Comparison of ENCODE assay signal across 13 mouse cellular contexts in genomic region chr1:73931851-73932250, GRCm38 (mm10).
DNase-seq lines count a peak whose midpoint lies in the region; ATAC-seq and TF ChIP-seq lines count a peak whose summit lies in the region.
"Had no signal": no experiment of that assay in that cellular context is flagged by ENCODE, and none has a peak within 500 bp of the region (broad histone marks: within the 10 kb centered on the region; RNA-seq: fewer than 3 reads in every experiment).

No protein-coding gene starts in this region.

- no peak overlapping the region for H3K9ac ChIP-seq in stomach, embryonic 15.5 days
- no peak overlapping the region for H3K9ac ChIP-seq in stomach, postnatal 0 days (ENCODE audit: low read length)
- H3K9ac ChIP-seq: limb, embryonic 13.5 days; neural tube, embryonic 15.5 days had no signal

- H3K4me1 ChIP-seq in stomach, embryonic 15.5 days: peaks cover 13% of the 10 kb centered on the region
- no peaks in the 10 kb centered on the region for H3K4me1 ChIP-seq in stomach, postnatal 0 days (replicated peaks; ENCODE audit: control insufficient read depth, insufficient read depth)
- peaks cover 2% of the 10 kb centered on the region; the same call in 1 of the 2 replicates for H3K4me1 ChIP-seq in small intestine, adult 2 months (ENCODE audit: control insufficient read depth, insufficient read depth, insufficient read length, low read length)
- H3K4me1 ChIP-seq: limb, embryonic 13.5 days had no signal

- H3K36me3 ChIP-seq in stomach, embryonic 15.5 days: peaks cover 13% of the 10 kb centered on the region
- peaks cover 19% of the 10 kb centered on the region for H3K36me3 ChIP-seq in stomach, postnatal 0 days (ENCODE audit: control insufficient read depth, insufficient read depth, low read length)
- peaks cover 1% of the 10 kb centered on the region; the same call in 1 of the 2 replicates for H3K36me3 ChIP-seq in small intestine, adult 2 months (ENCODE audit: control insufficient read depth, insufficient read depth, low read length)
- H3K36me3 ChIP-seq: neural tube, embryonic 15.5 days had no signal

- no peak for ATAC-seq in stomach, embryonic 15.5 days (ENCODE audit: insufficient read depth, low FRiP score, low read depth)
- ATAC-seq in stomach, postnatal 0 days (ENCODE audit: low FRiP score, low TSS enrichment): no peak
- ATAC-seq: inflammation-experienced regulatory T-cells, adult 6 months had no signal

- TF ChIP-seq EP300 in stomach, postnatal 0 days (optimal IDR thresholded peaks at IDR 0.05): no peak

- no peak for TF ChIP-seq CTCF in layer of hippocampus, adult 2 months (conservative IDR thresholded peaks at IDR 0.05)
- no peak for TF ChIP-seq CTCF in stomach, postnatal 0 days (IDR thresholded peaks at IDR 0.05; ENCODE audit: low read depth)
- TF ChIP-seq CTCF in small intestine, adult 2 months (IDR thresholded peaks at IDR 0.05; ENCODE audit: extremely low read depth, insufficient read length, insufficient replicate concordance, low read depth, low read length): no peak

- no peaks in the 10 kb centered on the region for H3K9me3 ChIP-seq in stomach, embryonic 15.5 days
- H3K9me3 ChIP-seq in stomach, postnatal 0 days (ENCODE audit: control insufficient read depth, low read length): no peaks in the 10 kb centered on the region
- H3K9me3 ChIP-seq: limb, embryonic 13.5 days; neural tube, embryonic 15.5 days had no signal

- DNase-seq in adrenal gland, postnatal 14 days: peak; percentile 61
- DNase-seq in adrenal gland, adult 8-10 months: no peak
- no peak for DNase-seq in layer of hippocampus, adult 2 months (ENCODE audit: low spot score in 2 of 2)
- DNase-seq in layer of hippocampus, postnatal 10 days (ENCODE audit: low spot score in 2 of 2): no peak
- DNase-seq in stomach, postnatal 0 days (ENCODE audit: low spot score): no peak
- no peak for DNase-seq in urinary bladder, postnatal 10 days (ENCODE audit: low spot score)
- DNase-seq: thymus, postnatal 36 days had no signal

- H3K27ac ChIP-seq in layer of hippocampus, adult 2 months: peak overlapping the region; percentile 71
- H3K27ac ChIP-seq in stomach, embryonic 15.5 days: 0 out of 2 replicates have a peak overlapping the region, but pooled peaks have one; percentile 11
- H3K27ac ChIP-seq in stomach, postnatal 0 days (replicated peaks): no peak overlapping the region
- H3K27ac ChIP-seq in small intestine, adult 2 months (ENCODE audit: insufficient read depth, low read depth, low read length): peak overlapping the region; percentile 28; the same call in 1 of the 2 replicates
- H3K27ac ChIP-seq: limb, embryonic 13.5 days; macrophage; neural tube, embryonic 15.5 days had no signal

- no peak for TF ChIP-seq POLR2A in small intestine, adult 2 months (IDR thresholded peaks at IDR 0.05; ENCODE audit: low read depth, low read length)

- no peak overlapping the region for H3K4me3 ChIP-seq in layer of hippocampus, adult 2 months
- H3K4me3 ChIP-seq in stomach, embryonic 15.5 days (replicated peaks): no peak overlapping the region
- no peak overlapping the region for H3K4me3 ChIP-seq in stomach, postnatal 0 days (ENCODE audit: low read depth, low read length)
- H3K4me3 ChIP-seq in small intestine, adult 2 months (ENCODE audit: low read depth, low read length): no peak overlapping the region
- H3K4me3 ChIP-seq: limb, embryonic 13.5 days; neural tube, embryonic 15.5 days had no signal

- WGBS in stomach, embryonic 15.5 days: 63% methylated on average over 5 of the region's 5 CpGs
- WGBS in stomach, postnatal 0 days: 59% methylated on average over 5 of the region's 5 CpGs
- WGBS in small intestine, adult 2 months: 51% methylated on average over 5 of the region's 5 CpGs

- no peaks in the 10 kb centered on the region for H3K27me3 ChIP-seq in stomach, embryonic 15.5 days (replicated peaks)
- H3K27me3 ChIP-seq in stomach, postnatal 0 days (ENCODE audit: control insufficient read depth, insufficient read depth, low read length): no peaks in the 10 kb centered on the region
- no peaks in the 10 kb centered on the region for H3K27me3 ChIP-seq in small intestine, adult 2 months (ENCODE audit: control insufficient read depth, insufficient read depth, low read length)
- H3K27me3 ChIP-seq: limb, embryonic 13.5 days; neural tube, embryonic 15.5 days had no signal

- H3K4me2 ChIP-seq in stomach, embryonic 15.5 days: no peak overlapping the region
- no peak overlapping the region for H3K4me2 ChIP-seq in stomach, postnatal 0 days (replicated peaks; ENCODE audit: low read depth)
- H3K4me2 ChIP-seq: limb, embryonic 13.5 days; neural tube, embryonic 15.5 days had no signal
